Mouse (Mus musculus): Measurements from ENCODE around the gene Thbs1.

Gene Thbs1

DNA sequence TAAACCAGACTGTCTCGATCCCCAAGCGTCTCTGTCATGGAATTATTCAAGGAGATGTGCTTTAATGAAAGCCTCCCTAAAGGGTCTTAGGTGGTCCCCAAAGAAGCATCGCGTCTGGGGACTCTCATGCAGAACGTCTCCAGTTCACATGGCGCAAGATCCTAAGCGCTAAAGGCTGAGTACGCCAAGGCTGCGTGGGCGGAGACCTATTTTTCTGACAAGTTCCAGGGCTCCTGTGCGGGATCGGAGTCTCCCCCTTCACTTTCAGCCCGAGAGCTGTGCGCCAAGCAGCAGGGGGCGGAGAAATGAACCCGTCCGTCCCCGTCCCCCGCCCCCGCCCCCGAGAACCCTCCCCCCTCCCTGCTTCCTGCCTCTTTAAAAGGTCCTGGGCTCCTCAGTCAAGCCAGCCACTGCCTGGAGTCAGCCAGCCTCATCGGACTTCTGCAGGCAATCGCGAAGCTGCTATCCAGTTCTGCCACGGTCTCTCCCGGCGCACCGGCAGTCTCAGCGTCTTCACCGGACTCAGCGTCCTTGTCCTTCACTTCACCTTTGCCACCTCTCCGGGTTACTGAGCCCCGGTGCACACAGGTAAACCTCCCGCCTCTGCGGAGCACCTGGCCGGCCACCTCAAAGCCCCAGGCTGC is at the start of gene Thbs1:
Thbs1 (plus strand) TSS at position 389 of the 644 bp plus-strand sequence.
- no peak for DNase-seq (ENCODE audit: low spot score in 2 of 2)

DNA sequence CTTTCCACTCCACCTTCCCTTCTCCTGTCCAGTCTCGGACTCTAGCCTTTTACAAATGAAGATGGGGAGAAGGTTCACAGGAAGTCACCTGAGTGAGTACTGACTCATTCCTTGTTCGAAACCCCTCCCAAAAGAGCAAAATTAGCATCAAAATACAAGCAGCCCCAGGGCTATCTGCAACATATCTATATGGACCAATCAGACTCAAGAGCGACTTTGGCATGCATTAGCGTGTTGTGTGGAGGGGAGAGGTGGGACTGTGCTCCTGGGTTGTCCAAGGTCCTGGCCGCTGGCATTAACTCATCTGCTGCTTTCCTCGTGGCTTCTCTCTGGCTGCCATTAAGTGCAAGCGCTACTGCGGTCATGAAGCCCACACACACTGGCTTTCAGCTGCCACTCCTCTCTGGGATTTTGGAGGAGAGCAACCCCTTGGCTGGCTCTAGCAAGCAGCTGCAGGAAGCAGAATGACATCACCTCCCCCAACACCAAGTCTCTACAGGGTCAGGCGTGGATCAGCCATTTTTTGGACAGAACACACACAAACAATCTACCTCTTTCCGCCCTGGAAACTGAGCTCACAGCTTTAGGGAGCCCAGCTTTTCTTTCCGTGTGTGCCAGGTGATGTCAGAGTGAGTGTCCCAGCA is 47.4 kb upstream of the Thbs1 start:
- DNase-seq (ENCODE audit: low spot score in 2 of 2), result no peak

DNA sequence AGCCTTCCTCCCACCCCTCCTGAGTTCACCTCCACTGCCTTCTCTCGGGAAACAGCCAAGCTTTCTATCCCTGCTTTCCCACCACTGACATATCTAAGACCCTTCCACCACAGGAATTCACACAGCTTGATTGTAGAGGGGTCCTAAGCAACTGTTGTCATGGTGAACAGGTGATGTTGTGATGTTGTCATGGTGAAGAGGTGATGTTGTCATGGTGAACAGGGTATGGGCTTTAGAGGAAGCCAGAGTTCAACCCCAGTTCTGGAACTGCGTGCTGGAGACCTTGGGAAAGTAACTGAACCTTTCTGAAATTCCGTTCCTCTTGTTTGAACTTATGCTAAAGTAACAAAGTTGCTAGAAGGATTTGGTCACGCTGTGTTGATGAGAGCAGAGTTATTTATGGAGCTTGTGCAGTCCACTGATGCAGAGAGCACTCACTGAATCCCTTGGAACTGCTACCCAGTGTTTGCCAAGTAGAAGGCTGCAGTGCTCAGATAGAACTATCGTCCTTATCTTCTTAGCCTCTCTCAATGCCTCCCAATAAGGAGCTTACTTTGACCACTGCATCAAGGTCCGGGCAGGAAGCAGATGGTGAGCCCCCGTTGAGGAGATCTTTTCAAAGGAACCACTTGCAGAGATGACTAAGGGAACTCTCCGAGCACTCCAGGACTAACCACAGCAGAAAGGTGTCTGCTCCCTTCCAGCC is 45.5 kb upstream of the Thbs1 start:
- no peak for DNase-seq (ENCODE audit: low spot score in 2 of 2)

DNA sequence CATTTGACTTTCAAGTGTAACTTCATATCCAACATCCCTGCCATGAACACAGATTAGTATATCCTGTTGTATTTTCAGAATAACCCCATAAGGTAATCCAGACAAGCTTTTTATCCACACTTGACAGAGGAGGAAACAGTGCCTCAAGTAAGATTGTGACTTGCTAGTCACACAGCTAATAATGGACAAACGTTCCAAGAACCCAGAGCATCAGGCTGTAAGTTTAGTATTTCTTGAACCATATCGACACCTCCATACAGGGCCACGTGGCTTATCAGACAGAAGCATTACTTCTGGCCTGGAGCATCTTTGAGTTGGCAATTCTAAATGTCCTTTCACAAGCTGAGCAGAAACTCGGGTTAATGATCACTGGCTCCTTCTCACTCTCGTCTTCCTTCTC is 41.7 kb upstream of the Thbs1 start:
- no peak for DNase-seq (ENCODE audit: low spot score in 2 of 2)

DNA sequence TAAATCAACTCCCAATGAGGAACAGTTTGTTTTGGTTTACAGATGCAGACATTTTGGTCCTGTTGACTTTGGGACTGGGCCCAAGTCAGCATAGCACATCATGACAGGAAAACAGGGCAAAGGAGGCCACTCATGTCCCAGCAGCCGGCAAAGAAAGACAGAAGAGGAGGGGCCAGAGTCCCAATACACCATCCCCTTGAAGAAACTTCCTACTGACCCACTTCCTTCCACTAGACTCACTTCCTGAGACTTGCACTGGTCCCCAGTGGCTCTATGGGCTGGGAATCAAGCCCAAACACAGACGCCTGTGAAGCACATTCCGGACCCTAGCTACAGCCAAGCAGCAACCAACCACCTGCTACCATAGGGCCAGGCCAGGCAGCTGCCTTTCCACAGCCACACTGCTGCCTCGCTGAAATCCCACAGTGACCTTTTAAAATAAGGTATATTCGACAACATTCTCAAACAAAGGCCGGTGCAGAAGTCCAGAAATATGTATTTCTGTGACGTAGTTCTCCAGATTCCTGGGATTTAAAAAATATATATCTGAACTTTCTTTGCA is 38.8 kb upstream of the Thbs1 start:
- no peak for DNase-seq (ENCODE audit: low spot score in 2 of 2)

DNA sequence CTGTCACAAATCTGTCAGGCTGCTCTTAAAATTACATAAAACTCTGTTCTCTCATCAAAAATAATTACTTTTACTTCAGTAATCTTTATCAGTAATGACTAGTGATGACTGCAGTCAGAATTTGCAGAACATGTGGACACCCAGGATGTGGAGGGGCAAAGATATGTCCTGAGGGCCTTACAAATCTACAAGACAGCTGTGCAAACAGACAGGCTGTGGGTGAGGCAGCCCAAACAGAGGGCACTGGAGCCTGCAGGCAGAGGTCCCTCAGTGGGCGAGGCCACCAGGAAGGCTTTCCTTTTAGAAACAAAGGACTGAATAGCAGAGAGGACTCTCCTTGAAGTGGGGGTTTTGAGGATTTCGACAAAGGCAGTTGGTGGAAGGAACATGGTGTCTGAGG is 37.6 kb upstream of the Thbs1 start:
- DNase-seq (ENCODE audit: low spot score in 2 of 2), result no peak

DNA sequence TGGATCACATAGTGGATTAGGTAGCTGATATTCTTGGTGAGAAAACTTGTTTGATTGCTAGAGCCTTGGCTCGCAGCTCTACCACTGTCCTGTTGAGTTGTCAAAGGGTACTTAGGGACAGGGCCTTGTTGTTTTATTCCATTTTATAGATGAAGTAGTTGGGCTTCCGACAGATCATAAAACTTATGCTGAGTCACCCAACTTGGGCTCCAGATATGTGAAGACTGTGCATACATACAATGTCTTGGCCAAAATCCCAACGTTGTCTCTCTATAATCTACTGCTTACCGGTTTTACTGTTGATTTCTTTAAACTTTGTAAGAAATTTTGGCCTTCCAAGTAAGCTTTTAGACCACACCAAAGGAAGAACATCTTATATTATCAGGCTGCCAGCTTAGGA is 36.5 kb upstream of the Thbs1 start:
- DNase-seq (ENCODE audit: low spot score in 2 of 2), result no peak

DNA sequence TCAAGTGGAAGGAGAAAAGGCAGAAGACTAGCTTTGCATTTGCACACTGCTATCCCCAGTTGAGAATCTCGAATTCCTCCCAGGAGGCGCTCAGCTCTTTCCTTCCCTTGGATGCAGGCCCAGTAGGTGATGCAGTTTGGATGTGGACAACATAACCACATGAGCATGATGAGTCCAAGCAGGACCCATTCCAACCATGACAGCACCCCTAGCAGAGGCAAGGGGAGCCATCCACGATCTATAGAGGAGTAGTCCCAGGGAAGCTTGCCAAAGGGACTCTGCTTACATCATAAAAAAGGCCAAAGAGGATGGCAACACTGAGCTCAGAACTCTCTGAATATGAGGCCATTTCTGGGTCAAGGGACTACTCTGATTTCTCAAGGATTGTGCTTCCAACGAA is 32.5 kb upstream of the Thbs1 start:
- DNase-seq (ENCODE audit: low spot score in 2 of 2), result no peak

DNA sequence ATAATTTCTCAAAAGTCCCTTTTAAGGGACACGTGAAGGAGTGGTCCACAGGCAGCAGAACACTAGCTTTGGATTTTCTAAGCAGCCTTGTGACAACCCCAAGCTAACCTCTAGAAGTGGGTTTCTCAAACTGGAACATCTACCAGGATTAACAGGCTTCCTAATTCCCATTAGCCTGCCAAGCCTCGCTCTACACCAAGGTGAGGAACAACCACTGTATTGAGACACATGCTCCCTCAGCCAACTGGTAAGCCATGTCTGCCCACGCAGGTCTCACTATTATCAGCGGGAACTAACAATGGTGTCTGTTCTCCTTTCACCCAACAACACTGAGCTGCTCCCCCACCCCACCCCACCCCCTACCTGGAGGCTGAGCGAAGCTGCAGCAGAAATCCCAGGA is 30.1 kb upstream of the Thbs1 start:
- DNase-seq (ENCODE audit: low spot score in 2 of 2), result no peak

DNA sequence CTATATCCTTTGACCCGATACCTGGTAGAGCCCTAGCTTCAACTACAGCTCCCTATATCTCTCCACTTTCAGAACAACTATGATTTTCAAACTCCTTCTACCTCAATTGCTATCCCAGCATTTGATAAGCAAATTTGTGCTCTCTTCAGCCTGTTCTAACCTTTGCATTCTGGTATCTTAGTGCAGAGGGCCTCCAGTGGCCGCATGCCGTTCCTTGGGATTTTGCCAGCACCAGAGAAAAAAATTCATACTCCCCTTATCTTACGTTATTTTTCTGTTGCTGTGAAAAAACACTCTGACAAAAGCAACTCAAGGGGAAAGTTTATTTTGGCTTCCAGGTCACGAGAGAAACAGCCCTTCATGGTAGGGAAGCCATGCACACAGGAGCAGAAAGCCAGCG is 28.0 kb upstream of the Thbs1 start:
- no peak for DNase-seq (ENCODE audit: low spot score in 2 of 2)

DNA sequence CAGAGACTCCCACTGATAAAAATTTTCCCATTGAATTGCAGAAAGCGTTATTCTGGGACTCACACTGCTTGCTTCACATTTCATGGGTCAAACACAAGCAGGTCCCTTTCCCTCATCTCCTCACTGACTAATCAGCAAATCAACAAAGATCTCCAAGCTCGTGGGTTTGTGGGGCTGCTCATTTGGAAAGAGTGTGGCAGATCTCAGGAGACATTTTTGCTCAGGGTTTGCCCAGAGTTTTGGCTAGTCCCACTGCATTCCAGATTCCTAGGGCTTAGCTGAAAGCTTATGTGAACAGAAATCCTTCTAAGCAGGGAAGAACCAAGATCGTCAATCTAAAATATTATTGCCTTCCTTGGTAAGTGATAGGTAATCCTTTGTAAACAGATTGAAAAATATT is 27.0 kb upstream of the Thbs1 start:
- no peak for DNase-seq (ENCODE audit: low spot score in 2 of 2)

DNA sequence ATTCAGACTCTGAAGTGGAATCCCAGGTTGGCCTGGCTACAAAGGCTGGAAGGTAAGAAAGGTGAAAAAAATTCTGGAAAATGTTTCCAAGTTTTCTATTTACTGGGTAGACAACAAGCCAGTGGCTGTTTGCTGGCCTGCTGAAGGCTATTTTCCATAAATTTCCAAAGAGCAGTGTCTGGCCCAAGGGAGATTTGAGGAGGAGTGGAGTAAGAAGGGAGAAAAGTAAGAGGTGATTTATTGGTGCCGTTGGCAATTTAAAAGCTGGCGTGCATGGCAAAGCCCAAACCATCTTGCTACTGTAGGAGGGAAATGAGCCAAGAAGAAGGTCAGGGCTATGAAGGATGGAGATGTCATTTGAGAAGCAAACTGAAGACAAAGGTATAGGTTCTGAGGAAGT is 26.0 kb upstream of the Thbs1 start:
- no peak for DNase-seq (ENCODE audit: low spot score in 2 of 2)

DNA sequence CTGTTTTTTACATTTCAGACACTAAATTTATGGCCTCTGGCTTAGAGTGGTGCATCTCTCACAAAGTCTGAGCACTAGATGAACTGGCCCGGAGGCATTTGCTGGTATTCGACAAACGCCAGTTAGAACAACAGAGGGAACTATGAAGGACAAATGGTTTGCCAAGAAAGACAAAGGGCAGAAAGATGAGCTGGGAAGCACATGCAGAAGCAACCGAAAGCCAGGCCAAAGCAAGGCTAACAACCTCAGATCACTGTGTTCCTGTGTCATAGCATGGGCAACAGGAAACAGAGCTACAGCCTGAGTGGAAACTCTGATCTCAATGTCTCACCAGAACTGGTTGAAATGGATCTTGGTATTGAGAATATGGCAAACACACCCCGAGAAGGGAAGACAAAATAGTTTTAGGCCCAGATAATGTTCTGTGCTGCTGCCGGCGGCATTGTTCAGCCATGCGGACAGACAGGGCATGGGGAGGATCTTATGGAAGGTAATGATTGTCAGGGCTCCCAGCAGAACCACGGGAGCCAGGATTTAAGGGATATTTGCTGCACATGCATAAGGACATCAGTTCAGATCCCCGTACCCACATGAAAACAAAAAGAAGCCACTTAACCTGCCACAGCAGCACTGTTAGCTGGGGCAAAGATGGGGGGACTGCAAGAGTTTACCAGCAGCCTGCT is 24.5 kb upstream of the Thbs1 start:
- DNase-seq (ENCODE audit: low spot score in 2 of 2), result no peak

DNA sequence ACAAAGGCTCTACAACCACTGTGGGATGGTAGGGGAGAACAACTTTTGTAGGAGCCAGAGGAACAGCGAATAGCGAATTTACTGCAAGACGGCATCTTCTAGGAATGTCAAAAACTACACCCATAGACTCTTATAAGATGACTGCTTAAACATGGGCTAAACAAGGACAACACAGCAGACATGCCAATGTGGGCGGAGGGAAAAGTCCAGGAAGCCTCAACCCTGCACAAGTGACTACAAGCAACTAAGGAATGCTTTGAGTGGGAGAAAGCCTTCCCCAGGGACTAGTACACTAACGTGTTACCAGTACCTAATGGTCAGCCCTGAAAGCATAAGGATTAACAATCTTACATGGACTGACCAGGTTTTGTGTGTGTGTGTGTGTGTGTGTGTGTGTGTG is 20.4 kb upstream of the Thbs1 start:
- no peak for DNase-seq (ENCODE audit: low spot score in 2 of 2)

DNA sequence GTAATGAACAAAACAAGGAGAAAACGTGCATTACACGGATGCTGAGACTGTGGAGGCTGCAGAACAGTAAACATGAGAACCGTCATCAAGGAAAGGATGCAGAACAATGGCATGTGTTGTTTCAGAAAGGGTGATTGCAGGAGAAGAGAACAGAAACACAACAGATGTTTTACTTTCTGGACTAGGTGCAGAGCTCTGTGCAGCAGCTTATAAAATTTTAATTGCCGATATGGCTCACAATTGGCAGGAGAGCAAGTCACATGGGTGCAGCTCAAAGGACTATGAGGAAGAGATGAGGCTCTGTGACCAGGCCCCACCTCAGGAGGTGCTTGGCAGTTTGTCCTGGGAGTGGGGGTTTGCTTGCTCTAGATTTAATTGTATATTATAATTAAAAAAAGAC is 12.6 kb upstream of the Thbs1 start:
- DNase-seq (ENCODE audit: low spot score in 2 of 2), result no peak

DNA sequence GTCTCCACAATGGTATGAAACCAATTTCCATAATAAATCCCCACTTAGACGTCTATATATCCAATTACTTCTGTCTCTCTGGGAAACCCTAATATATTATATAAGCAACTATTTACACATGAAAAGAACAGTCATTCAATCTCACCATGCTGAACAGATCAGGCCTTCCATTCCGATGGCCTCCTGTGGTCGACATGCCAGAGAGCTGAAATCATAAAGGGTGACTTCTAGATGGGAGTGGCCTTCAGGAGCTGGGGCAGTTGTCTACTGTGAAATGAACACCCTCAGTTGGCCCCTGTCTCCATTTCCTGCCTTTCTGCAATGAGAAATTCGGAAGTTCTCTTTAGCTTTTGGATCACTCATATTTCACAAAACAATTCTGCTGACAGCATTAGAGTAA is 9.5 kb upstream of the Thbs1 start:
- no peak for DNase-seq (ENCODE audit: low spot score in 2 of 2)

DNA sequence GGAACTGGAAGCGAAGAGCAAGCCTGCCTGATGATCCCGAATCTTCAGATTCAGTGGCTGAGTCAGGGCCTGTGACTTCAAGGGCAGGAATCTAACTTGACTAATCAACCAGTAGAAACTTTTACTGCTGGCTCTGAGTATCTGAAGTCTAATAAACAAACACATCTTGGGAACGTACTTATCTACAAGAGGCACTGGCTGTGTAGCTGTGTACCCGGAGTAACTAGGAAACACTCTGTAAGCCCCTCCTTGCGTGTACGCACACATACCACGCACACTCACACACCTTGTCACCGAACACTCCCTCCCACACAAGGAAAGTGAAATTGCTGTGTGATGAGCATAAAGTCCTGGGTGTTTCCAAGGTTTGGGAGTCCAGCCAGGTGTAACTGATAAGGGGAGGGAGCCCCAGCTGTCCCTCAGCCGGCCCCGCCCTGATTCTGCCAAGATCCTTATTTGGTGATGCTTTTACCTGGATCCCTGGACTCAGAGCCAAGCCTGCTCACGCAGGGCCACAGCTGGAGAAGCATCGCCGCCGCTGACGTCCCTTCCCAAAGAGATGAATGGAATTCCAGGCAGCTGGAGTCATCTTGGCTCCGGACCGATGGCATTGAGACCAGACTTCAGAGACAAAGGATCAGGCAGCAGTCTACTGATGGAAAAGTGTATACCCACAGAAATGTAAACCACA is 1.3 kb upstream of the Thbs1 start:
- no peak for DNase-seq (ENCODE audit: low spot score in 2 of 2)

DNA sequence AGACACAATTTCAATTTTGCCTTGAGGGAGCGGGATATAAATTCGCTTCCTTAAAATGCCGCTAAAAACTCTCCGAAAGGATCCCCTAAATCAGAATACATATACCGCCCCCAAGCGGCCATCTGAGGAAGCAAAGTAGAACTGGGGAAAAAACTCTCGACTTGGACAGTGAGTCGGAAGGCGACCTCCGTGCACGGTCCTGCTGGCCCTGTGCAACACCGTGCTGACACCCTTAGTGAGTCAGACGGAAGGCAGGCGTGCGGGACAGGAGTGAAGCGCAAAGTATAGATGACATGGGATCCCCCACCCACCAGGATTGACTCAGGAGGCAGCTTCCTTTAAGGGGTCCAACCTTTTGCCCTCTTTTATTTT is 574 bp upstream of the Thbs1 start:
- peak; percentile 43 to 66 for DNase-seq (ENCODE audit: low spot score in 2 of 2)

DNA sequence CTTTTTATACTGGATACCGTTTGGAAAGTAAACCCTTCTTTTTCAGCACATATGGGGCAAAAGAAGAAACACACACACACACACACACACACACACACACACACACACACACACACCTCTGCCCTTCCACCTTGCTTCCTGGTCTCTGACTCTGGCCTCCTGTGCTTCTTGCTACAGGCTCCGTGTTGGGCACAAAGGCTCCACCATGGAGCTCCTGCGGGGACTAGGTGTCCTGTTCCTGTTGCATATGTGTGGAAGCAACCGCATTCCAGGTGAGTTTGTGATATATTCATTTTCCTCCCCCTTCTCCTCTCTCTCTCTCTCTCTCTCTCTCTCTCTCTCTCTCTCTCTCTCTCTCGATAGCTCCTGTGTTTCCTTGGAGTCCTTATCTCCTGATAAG is 762 bp downstream of the Thbs1 start:
- no peak for DNase-seq (ENCODE audit: low spot score in 2 of 2)

DNA sequence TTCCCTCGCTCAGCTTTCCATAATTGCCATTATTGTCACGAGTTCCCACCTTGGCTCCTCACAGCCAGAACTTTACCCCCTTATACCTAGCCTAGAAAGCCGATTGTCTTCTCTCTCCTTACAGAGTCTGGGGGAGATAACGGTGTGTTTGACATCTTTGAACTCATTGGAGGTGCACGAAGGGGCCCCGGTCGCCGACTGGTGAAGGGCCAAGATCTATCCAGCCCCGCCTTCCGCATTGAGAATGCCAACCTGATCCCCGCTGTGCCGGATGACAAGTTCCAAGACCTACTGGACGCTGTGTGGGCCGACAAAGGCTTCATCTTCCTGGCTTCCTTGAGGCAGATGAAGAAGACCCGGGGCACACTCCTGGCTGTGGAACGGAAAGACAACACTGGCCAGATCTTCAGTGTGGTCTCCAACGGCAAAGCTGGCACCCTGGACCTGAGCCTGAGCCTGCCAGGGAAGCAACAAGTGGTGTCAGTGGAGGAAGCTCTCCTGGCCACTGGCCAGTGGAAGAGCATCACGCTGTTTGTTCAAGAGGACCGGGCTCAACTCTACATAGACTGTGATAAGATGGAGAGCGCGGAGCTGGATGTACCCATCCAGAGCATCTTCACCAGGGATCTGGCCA is 1.3 kb downstream of the Thbs1 start:
- no peak for DNase-seq (ENCODE audit: low spot score in 2 of 2)

DNA sequence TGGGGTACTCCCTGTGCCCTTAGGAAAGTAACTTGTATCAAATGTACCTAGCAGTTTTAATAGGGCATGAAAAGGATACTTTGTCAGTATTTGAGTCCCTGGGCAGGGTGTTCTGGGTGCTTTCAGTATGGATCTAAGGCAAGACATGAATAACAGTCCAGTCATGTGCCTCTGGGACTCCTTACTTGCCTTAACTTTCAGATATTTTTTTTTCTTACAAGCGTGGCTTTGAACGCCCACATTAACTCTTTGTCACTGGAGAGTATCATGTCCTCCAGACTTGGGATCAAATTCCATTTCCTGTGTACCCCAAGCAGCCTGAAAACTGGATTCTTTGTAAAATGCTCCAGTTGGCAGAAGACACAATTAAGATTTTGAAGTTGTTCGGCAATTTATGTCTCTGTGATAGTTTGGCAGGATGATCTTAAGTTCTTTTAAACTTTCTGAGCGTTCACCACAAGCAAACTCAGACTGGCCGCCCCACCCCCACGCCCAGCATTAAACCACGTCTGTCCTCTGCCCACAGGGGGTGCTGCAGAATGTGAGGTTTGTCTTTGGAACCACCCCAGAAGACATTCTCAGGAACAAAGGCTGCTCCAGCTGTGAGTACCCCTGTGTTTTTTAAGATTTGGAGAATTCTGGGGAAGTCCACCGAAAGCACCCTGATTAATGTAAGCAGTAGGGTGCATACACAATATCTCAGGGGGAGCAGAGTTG is 2.3 kb downstream of the Thbs1 start:
- no peak for DNase-seq (ENCODE audit: low spot score in 2 of 2)
